Mouse (Mus musculus) spleen, postnatal 10 days (tissue): ENCODE measurements around the gene Yipf4.
A peak's percentile ranks its signal among the peaks of the same experiment; 100 is the strongest.
"Not testable (repeated sequence)": the region's sequence is repeated elsewhere in the genome, so short reads cannot be mapped to it uniquely, and the experiment has no call there.

Source experiments
- DNase-seq, 2 experiments: peaks; one replicate each; pipeline ENCODE4 v3.0.0; 2021 to 2022; ENCODE audit warnings: low spot score in 2 of 2

Gene Yipf4

GRCm38 (mm10) chr17:74489024-74489900 lies at the start of gene Yipf4:
TSS of gene Yipf4 (plus strand) at chr17:74489493.
- DNase-seq, result peak; percentile 96 to 97

- no peak for DNase-seq
These were observed 48.8 kb upstream of the Yipf4 start for GRCm38 (mm10) chr17:74440486-74440885.

GRCm38 (mm10) chr17:74449776-74450175 lies 39.5 kb upstream of the Yipf4 start:
- DNase-seq, result no peak

GRCm38 (mm10) chr17:74453928-74454327 lies 35.4 kb upstream of the Yipf4 start:
- DNase-seq, result no peak

- no peak for DNase-seq
These were observed 34.6 kb upstream of the Yipf4 start for GRCm38 (mm10) chr17:74454660-74455059.

- DNase-seq, result no peak
These were observed 33.9 kb upstream of the Yipf4 start for GRCm38 (mm10) chr17:74455426-74455825.

GRCm38 (mm10) chr17:74456825-74457224 lies 32.5 kb upstream of the Yipf4 start:
- no peak for DNase-seq

GRCm38 (mm10) chr17:74457972-74458677 lies 31.2 kb upstream of the Yipf4 start:
- DNase-seq, result no peak

GRCm38 (mm10) chr17:74458711-74459408 lies 30.4 kb upstream of the Yipf4 start, which contains the start of gene Nlrc4:
TSS of gene Nlrc4 (minus strand) at chr17:74459142.
- DNase-seq, result no peak

- DNase-seq, result no peak
These were observed 25.8 kb upstream of the Yipf4 start for GRCm38 (mm10) chr17:74463510-74463909.

GRCm38 (mm10) chr17:74467981-74468380 lies 21.3 kb upstream of the Yipf4 start:
- DNase-seq, result not testable (repeated sequence)

- not testable (repeated sequence) for DNase-seq
These were observed 19.2 kb upstream of the Yipf4 start for GRCm38 (mm10) chr17:74470133-74470532.

- DNase-seq, result no peak
These were observed 8.8 kb upstream of the Yipf4 start for GRCm38 (mm10) chr17:74480361-74481069.

- DNase-seq, result no peak
These were observed 568 bp downstream of the Yipf4 start for GRCm38 (mm10) chr17:74489901-74490220.

GRCm38 (mm10) chr17:74491565-74491964 lies 2.3 kb downstream of the Yipf4 start:
- DNase-seq, result no peak

GRCm38 (mm10) chr17:74500204-74500603 lies 10.9 kb downstream of the Yipf4 start:
- no peak for DNase-seq

GRCm38 (mm10) chr17:74501085-74501484 lies 11.8 kb downstream of the Yipf4 start:
- DNase-seq, result no peak

- DNase-seq, result no peak
These were observed 18.6 kb downstream of the Yipf4 start for GRCm38 (mm10) chr17:74507934-74508333.

- peak in 1 of 2 experiments; percentile 35 for DNase-seq
These were observed 19.3 kb downstream of the Yipf4 start for GRCm38 (mm10) chr17:74508600-74508999.

GRCm38 (mm10) chr17:74512308-74512707 lies 23.0 kb downstream of the Yipf4 start:
- no peak for DNase-seq
